Mouse (Mus musculus) kidney, postnatal 36 days (tissue): ENCODE data around the gene Ncan.

Source experiments
- DNase-seq, 2 experiments: peaks; one replicate each; pipeline ENCODE4 v3.0.0; 2021 to 2022; ENCODE audit warnings: mixed read lengths in 2 of 2

Ncan gene

GRCm38 (mm10) chr8:70128435-70128834 lies 7.8 kb upstream of the Ncan start:
- peak; percentile 37 to 64 for DNase-seq

GRCm38 (mm10) chr8:70124992-70125391 lies 4.3 kb upstream of the Ncan start:
- DNase-seq = no peak

GRCm38 (mm10) chr8:70122863-70123262 lies 2.2 kb upstream of the Ncan start:
- DNase-seq = peak in 1 of 2 experiments; percentile 46

- DNase-seq = no peak
Measured at GRCm38 (mm10) chr8:70118726-70119700, 1.7 kb downstream of the Ncan start.

- DNase-seq = peak; percentile 19 to 68
Measured at GRCm38 (mm10) chr8:70117611-70118010, 3.1 kb downstream of the Ncan start.

GRCm38 (mm10) chr8:70114892-70115291 lies 5.8 kb downstream of the Ncan start:
- DNase-seq = no peak

- no peak for DNase-seq
Measured at GRCm38 (mm10) chr8:70114488-70114887, 6.2 kb downstream of the Ncan start.

- DNase-seq = no peak
Measured at GRCm38 (mm10) chr8:70112401-70113016, 8.2 kb downstream of the Ncan start.

- no peak for DNase-seq
Measured at GRCm38 (mm10) chr8:70111192-70111795, 9.4 kb downstream of the Ncan start.

GRCm38 (mm10) chr8:70110451-70110850 lies 10.2 kb downstream of the Ncan start:
- DNase-seq = no peak

GRCm38 (mm10) chr8:70104922-70105321 lies 15.8 kb downstream of the Ncan start:
- DNase-seq = no peak

- peak; percentile 31 to 74 for DNase-seq
Measured at GRCm38 (mm10) chr8:70104506-70104905, 16.2 kb downstream of the Ncan start.

- no peak for DNase-seq
Measured at GRCm38 (mm10) chr8:70100241-70100640, 20.4 kb downstream of the Ncan start.

GRCm38 (mm10) chr8:70099276-70099675 lies 21.4 kb downstream of the Ncan start:
- DNase-seq = no peak

GRCm38 (mm10) chr8:70092786-70093185 lies 27.9 kb downstream of the Ncan start:
- DNase-seq = no peak

- DNase-seq = no peak
Measured at GRCm38 (mm10) chr8:70089296-70089960, 31.2 kb downstream of the Ncan start.

- DNase-seq = peak; percentile 39 to 71
Measured at GRCm38 (mm10) chr8:70087836-70088650, 32.6 kb downstream of the Ncan start.

GRCm38 (mm10) chr8:70087237-70087636 lies 33.4 kb downstream of the Ncan start:
- DNase-seq = peak in 1 of 2 experiments; percentile 31

GRCm38 (mm10) chr8:70086151-70086550 lies 34.5 kb downstream of the Ncan start:
- no peak for DNase-seq

- peak in 1 of 2 experiments; percentile 15 for DNase-seq
Measured at GRCm38 (mm10) chr8:70084191-70085065, 36.2 kb downstream of the Ncan start.

- peak; percentile 59 to 80 for DNase-seq
Measured at GRCm38 (mm10) chr8:70083285-70083684, 37.4 kb downstream of the Ncan start, which contains the start of gene Hapln4. Hapln4 (plus strand) TSS chr8:70083457.
